Mouse (Mus musculus) thymus, adult 2 months (tissue): Measurements from ENCODE around the gene Gabrb3.

ENCODE experiments used
- CTCF ChIP-seq: fragments of 200-500 bp; IDR thresholded peaks from 2 replicates; pipeline ENCODE4 v1.5.1; 2012; ENCODE audit warnings: mild to moderate bottlenecking, control low read depth, low read length, moderate library complexity, borderline replicate concordance; ENCODE audit not compliant: control insufficient read depth, poor library complexity, insufficient read depth; ENCODE audit errors: extremely low read depth
- POLR2A ChIP-seq: fragments of 200-500 bp; IDR thresholded peaks from 2 replicates; pipeline ENCODE4 v1.6.1; 2012; ENCODE audit warnings: mild to moderate bottlenecking, low read length, control low read depth, moderate library complexity; ENCODE audit not compliant: control insufficient read depth, poor library complexity, insufficient read depth; ENCODE audit errors: extremely low read depth

GRCm38 (mm10) chr7:57473811-57474525 is 54.5 kb downstream of the Gabrb3 start:
- TF ChIP-seq CTCF, result no peak
- no peak for TF ChIP-seq POLR2A
